Mouse (Mus musculus) heart, adult 2 months (tissue): ENCODE data around the gene Maml3.

Experiments used
- CTCF ChIP-seq: fragments of 200-600 bp; IDR thresholded peaks from 2 replicates; pipeline ENCODE4 v1.8.1; 2022; ENCODE audit warnings: antibody characterized with exemption, mild to moderate bottlenecking, moderate library complexity
- POLR2A ChIP-seq: fragments of 200-500 bp; IDR thresholded peaks from 2 replicates; pipeline ENCODE4 v1.6.1; 2011; ENCODE audit warnings: mild to moderate bottlenecking, low read depth, low read length, control low read depth; ENCODE audit not compliant: insufficient read depth

GRCm38 (mm10) chr3:51974601-51975000 is 130.3 kb downstream of the Maml3 start:
- no peak for TF ChIP-seq CTCF
- TF ChIP-seq POLR2A = no peak
